Mouse (Mus musculus) embryo, embryonic 11.5 days (tissue): ENCODE data around the gene Tceal3.
A peak's percentile ranks its signal among the peaks of the same experiment; 100 is the strongest.
"Not testable (repeated sequence)": the region's sequence is repeated elsewhere in the genome, so short reads cannot be mapped to it uniquely, and the experiment has no call there.

Experiments used
- DNase-seq: peaks from one replicate; pipeline ENCODE4 v3.0.0-alpha.2; 2012; ENCODE audit warnings: low read depth, low spot score

Tceal3 gene

GRCm38 (mm10) chrX:136590199-136590896, at the start of gene Tceal3:
Tceal3 (plus strand) TSS chrX:136590842.
- DNase-seq: no peak

GRCm38 (mm10) chrX:136543956-136544355, 46.7 kb upstream of the Tceal3 start, which contains the start of gene Kir3dl2:
Kir3dl2 (minus strand) TSS chrX:136544056.
- not testable (repeated sequence) for DNase-seq

- not testable (repeated sequence) for DNase-seq
Observed at GRCm38 (mm10) chrX:136569094-136569493, 21.5 kb upstream of the Tceal3 start.

- DNase-seq: no peak
Observed at GRCm38 (mm10) chrX:136584617-136585016, 6.0 kb upstream of the Tceal3 start.

GRCm38 (mm10) chrX:136590897-136591257, 235 bp downstream of the Tceal3 start:
- no peak for DNase-seq

GRCm38 (mm10) chrX:136599416-136599815, 8.8 kb downstream of the Tceal3 start:
- DNase-seq: no peak

GRCm38 (mm10) chrX:136606951-136607350, 16.3 kb downstream of the Tceal3 start:
- DNase-seq: no peak

GRCm38 (mm10) chrX:136607395-136607794, 16.8 kb downstream of the Tceal3 start:
- no peak for DNase-seq

GRCm38 (mm10) chrX:136611346-136611745, 20.7 kb downstream of the Tceal3 start:
- no peak for DNase-seq

- DNase-seq: not testable (repeated sequence)
Observed at GRCm38 (mm10) chrX:136615889-136616288, 25.2 kb downstream of the Tceal3 start.

- DNase-seq: peak; percentile 8
Observed at GRCm38 (mm10) chrX:136624905-136625569, 34.4 kb downstream of the Tceal3 start.

- no peak for DNase-seq
Observed at GRCm38 (mm10) chrX:136625959-136626358, 35.3 kb downstream of the Tceal3 start.

GRCm38 (mm10) chrX:136635116-136635515, 44.5 kb downstream of the Tceal3 start:
- no peak for DNase-seq

- DNase-seq: peak; percentile 1
Observed at GRCm38 (mm10) chrX:136639754-136640153, 49.1 kb downstream of the Tceal3 start.

- DNase-seq: not testable (repeated sequence)
Observed at GRCm38 (mm10) chrX:136645857-136646256, 55.2 kb downstream of the Tceal3 start.

- DNase-seq: no peak
Observed at GRCm38 (mm10) chrX:136666281-136666706, 75.7 kb downstream of the Tceal3 start.

GRCm38 (mm10) chrX:136666762-136667464, 76.3 kb downstream of the Tceal3 start:
- DNase-seq: not testable (repeated sequence)

GRCm38 (mm10) chrX:136668794-136669193, 78.2 kb downstream of the Tceal3 start:
- no peak for DNase-seq

GRCm38 (mm10) chrX:136680989-136681388, 90.3 kb downstream of the Tceal3 start:
- no peak for DNase-seq

GRCm38 (mm10) chrX:136691606-136692293, 101.1 kb downstream of the Tceal3 start:
- DNase-seq: not testable (repeated sequence)

- DNase-seq: no peak
Observed at GRCm38 (mm10) chrX:136692294-136692675, 101.6 kb downstream of the Tceal3 start.

GRCm38 (mm10) chrX:136693196-136693595, 102.6 kb downstream of the Tceal3 start:
- DNase-seq: no peak
